Mouse (Mus musculus) right cerebral cortex, postnatal 4 days (tissue): ENCODE measurements around the gene Chn2.

Experiments
- DNase-seq: peaks from one replicate; pipeline ENCODE4 v3.0.0-alpha.2; 2022

The Chn2 gene

DNA sequence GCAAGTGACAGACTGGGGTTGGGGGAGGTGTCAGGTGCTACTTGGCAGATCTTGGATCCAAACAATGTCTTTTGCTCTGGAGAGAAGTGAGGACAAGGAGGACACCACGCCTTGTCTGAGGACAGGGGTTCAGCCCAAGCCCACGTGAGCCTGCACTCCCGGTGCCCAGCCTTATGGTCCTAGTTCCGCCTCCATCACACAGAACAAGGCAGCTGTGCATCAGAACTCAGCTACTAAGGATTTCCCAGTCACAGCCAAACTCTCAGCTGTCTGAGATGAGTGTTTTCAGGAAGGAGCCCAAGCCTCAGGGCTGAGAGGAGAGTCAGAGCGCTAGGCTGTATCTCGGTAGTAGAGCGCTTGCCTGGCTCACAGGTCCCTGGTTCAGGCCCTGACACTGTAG lies 214.5 kb downstream of the Chn2 start:
- no peak for DNase-seq

GRCm38 (mm10) chr6:54254759-54255158 lies 215.4 kb downstream of the Chn2 start:
- DNase-seq, result no peak

DNA sequence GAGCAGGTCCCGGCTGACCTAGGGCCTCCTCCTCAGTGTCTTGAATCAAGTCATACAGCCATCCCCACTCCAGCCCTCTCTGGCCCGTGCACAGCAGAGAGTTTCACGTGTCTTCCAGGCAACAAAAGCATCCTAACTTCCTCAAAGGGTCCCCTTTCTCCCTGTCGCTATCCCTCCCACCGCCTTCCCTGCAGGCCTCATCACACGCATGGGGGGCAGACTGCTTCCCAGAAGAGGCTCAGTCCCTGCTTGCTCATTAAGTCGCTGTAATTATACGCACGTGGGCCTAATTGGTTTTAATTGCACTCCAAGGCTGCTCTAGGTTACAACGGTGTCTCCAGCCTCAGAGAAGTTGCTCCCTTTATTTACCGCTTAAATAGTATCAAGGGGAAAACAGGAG lies 216.0 kb downstream of the Chn2 start:
- DNase-seq, result no peak

DNA sequence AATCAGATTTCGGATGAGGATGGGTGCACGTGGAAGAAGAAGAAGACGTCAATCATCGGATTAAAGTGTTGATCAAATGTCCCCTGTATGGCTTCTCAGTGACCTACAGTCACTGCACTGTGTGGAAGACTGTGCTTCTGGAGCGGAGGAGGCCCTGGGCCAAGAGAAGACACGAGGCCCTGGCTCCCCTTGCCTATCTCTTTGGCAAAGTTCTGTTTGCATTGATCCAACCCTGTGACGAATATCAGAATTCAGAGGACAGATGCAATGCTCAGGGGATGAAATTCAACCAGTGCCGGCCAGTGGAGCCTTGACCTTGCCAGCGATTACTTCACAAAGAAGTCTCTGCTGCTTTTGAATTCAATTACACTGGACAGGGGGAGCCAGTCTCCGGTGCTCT lies 217.0 kb downstream of the Chn2 start:
- no peak for DNase-seq

- no peak for DNase-seq
These were observed 218.2 kb downstream of the Chn2 start for GRCm38 (mm10) chr6:54257552-54257951.

- DNase-seq, result no peak
These were observed 219.1 kb downstream of the Chn2 start for GRCm38 (mm10) chr6:54258462-54258861.

GRCm38 (mm10) chr6:54262732-54263131 lies 223.4 kb downstream of the Chn2 start:
- DNase-seq, result no peak

GRCm38 (mm10) chr6:54263890-54264289 lies 224.5 kb downstream of the Chn2 start:
- DNase-seq, result no peak

DNA sequence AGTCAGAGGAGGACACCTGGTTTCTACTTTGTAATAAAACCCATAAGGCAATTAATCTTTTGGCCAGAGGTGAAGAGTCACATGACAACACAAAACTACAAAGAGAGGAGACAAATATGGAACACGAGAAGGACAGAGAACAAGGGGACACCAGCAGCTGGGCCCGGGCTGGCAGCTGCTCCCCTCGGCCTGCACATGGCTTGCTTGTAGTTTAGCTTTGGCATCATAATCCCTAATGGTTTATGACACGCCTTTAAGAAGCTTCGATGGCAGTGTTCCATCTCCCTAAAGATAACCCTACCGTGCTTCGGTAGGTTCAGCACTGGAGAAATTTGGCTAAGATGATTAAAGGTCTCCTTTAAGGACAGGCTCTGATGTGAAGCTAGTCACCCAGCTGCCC lies 225.2 kb downstream of the Chn2 start:
- no peak for DNase-seq

DNA sequence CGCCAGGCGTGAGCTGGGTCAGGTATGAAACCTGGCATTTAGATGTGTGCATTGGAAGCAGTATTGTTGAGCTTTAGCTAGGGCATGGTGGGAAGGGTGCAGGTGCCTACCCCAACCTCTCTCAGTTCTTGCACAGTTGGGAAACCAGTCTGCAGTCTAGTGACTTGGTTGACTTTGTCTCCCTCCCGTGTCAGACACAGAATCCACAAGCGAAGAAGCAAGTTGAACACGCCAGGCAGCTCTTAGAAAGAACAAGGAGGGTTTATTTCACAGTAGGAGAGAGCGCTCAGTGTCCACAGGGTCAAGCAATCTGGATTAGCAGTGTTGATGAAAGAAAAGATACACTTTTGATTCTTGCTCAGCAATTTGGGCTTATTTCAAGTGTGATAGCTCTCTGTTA lies 226.0 kb downstream of the Chn2 start:
- DNase-seq, result no peak

GRCm38 (mm10) chr6:54272556-54273378 lies 233.4 kb downstream of the Chn2 start:
- no peak for DNase-seq

DNA sequence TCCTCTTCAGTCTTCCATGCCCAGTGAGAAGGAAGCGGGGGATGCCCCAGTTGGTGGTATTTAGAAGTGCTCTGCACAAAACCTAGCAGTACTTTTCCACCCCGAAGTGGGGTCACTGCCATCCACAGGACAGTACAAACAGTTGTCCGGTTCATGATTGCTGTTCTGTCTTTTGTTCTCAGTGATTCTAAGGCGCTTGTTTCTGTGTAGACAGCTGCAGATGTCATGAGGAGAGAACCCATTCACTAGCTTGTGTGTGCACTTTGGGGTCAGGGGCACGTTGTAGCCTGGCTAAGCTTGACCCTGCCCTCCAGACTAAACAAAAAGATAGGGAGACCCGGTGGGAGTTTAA lies 234.0 kb downstream of the Chn2 start:
- no peak for DNase-seq

- no peak for DNase-seq
These were observed 237.9 kb downstream of the Chn2 start for GRCm38 (mm10) chr6:54277234-54277633.

- no peak for DNase-seq
These were observed 238.5 kb downstream of the Chn2 start for GRCm38 (mm10) chr6:54277828-54278227.

DNA sequence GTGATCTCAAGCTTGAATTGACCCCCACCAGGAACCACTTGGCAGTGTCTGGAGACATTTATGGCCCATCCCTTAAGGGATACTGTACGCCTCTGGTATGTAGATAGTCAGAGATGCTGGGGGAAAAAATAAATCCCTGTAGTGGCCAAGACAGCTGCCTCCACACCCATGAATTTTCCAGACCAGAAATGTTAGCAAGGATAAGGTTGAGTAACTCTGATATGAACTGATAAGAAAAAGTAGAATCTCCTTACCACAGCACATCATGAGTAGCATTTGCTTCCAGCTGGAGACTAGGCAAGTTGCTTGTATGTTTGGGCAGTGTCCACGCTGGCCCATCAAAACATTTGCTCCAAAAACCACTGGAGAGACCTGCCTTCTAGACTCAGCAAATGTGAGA lies 239.3 kb downstream of the Chn2 start:
- DNase-seq, result no peak

DNA sequence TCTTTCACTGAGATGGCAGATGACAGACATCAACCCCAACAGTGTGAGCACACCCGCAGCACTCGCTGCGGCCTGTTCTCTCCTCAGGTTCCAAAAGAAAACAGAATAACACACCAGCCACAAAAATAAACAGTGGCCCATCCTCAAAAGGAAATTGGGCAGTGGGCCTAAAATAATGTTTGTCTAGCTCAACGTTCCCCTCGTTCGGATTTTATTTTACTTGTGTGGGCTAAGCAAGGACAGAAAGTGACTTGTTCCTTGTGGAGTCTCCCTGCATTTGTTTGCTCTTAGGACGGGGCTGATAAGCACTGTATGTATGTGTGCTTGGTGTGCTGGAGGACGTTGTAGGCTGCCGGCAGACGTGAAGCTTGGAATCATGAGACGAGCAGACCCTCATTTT lies 240.0 kb downstream of the Chn2 start:
- DNase-seq, result no peak

DNA sequence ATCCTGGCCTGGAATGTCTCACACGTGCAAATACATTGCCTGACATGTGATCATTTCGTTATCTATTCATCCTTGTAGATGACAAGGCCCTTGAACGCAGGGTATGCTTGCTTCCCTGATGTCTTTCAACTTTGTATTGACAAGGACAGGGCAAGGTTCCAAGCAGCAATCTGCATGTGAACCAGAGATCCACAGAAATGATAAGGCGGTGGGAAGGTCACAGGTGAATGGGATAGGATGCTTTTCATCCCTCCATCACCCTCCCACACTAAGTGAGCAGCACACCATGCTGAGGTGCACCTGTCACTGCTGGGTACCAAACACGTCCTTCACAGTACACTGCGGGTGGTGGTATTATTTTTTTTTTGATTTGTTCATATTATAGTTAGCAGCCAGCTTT lies 240.9 kb downstream of the Chn2 start:
- DNase-seq, result no peak

- DNase-seq, result no peak
These were observed 243.9 kb downstream of the Chn2 start for GRCm38 (mm10) chr6:54283299-54283698.

- DNase-seq, result no peak
These were observed 244.9 kb downstream of the Chn2 start for GRCm38 (mm10) chr6:54284167-54284711.

- no peak for DNase-seq
These were observed 247.5 kb downstream of the Chn2 start for GRCm38 (mm10) chr6:54286813-54287212.

DNA sequence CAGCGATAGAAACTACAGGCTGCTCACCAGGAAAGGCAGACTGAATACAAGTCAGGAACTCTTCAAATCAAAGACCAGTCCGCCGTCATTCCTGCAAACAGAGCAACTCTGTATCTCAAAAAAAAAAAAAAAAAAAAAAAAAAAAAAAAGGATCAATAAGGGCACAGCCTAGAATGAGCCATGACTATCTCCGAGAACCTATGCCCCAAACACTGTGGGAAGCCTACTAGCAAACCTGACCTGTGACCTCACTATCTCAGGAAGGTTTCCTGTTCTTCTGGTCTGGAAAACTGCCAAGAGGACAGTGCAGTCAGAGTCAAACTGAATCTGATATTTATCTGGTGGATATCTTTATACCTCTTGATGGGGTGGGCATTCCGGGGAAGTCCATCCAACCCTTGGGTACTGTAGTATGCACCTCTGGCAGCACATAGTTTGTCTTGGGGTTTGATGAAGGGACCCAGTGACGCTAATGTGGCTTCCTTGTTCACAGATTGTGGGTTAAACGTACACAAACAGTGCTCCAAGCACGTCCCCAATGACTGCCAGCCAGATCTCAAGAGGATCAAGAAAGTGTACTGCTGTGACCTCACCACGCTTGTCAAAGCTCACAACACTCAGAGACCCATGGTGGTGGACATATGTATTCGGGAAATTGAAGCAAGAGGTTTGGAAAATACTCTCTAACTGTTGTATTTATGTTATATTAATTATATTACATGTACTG lies 250.6 kb downstream of the Chn2 start:
- DNase-seq, result no peak

- no peak for DNase-seq
These were observed 257.9 kb downstream of the Chn2 start for GRCm38 (mm10) chr6:54297231-54297630.

DNA sequence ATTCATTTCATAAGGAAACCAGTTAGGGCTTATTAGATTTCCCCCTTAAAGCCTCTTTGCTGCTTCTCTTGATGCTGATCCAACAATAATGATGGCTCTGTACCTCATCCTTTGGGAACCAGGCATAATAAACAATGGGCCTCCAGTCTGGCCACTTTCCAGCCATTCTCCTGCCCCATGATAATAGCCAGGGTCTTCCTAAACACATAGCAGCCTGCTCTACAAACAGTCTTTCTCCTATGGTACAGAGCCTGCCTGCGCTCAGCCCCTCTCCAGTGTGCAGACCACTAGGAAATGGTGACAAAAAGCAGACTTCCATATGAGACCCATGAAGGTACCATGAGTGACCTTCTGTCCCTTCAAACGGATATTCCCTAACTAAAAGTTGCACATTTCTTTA lies 260.1 kb downstream of the Chn2 start:
- DNase-seq, result no peak

DNA sequence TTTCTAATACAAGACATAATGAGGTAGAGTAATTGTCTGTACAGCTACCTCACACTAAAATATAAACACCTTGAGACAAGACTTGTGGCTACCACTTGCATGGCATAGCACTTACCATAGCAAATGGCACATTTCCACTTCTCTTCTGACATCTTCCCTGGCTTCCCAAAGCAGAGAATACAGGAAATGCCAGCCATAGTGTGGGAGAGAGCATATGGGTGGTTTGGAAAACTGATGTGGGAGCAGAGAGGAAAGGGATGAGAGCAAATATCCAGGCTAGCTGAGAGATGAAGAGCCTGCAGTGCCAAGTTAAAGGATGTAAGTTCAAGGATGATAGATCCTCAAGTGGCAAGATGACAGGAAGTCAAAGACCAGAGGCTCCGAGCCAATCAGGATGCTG lies 266.4 kb downstream of the Chn2 start:
- DNase-seq, result no peak
